Mouse (Mus musculus): Measurements from ENCODE around the gene Hoxa3. TPM values are rescaled to one million over a fixed set of nuclear protein-coding genes. Genes with fewer than 3 reads are reported as not detected.

Hoxa3 gene
- polyA plus RNA-seq, 1 experiment from 2014 or later = 3.7 TPM

GRCm38 (mm10) chr6:52208072-52208867 is 4.9 kb downstream of the Hoxa3 start, which contains the start of gene Hoxa6:
Gene Hoxa6, minus strand, starts transcription at chr6:52208722.
- H3K4me1 ChIP-seq = peaks cover 47% of the 10 kb centered on the region
- H3K27ac ChIP-seq = no peak within 1 kb of the TSS
- H3K4me3 ChIP-seq = peak within 1 kb of the TSS; percentile 39
- WGBS = 1% methylated on average over 47 of the region's 47 CpGs
- no peaks in the 10 kb centered on the region for H3K36me3 ChIP-seq
- no peaks in the 10 kb centered on the region for H3K9me3 ChIP-seq
- H3K27me3 ChIP-seq (ENCODE audit: insufficient read depth, poor library complexity, severe bottlenecking) = peaks cover 100% of the 10 kb centered on the region
- peak; percentile 75 for DNase-seq (ENCODE audit: low spot score)

- H3K4me1 ChIP-seq = peaks cover 44% of the 10 kb centered on the region
- no peak overlapping the region for H3K4me3 ChIP-seq
- DNase-seq (ENCODE audit: low spot score) = no peak
- H3K27ac ChIP-seq = no peak overlapping the region
- peaks cover 100% of the 10 kb centered on the region for H3K27me3 ChIP-seq (ENCODE audit: insufficient read depth, poor library complexity, severe bottlenecking)
- H3K36me3 ChIP-seq = no peaks in the 10 kb centered on the region
- H3K9me3 ChIP-seq = no peaks in the 10 kb centered on the region
Observed at GRCm38 (mm10) chr6:52207684-52207976, 5.5 kb downstream of the Hoxa3 start.

GRCm38 (mm10) chr6:52206882-52207683 is 6.1 kb downstream of the Hoxa3 start:
- no peaks in the 10 kb centered on the region for H3K9me3 ChIP-seq
- no peak for DNase-seq (ENCODE audit: low spot score)
- H3K4me1 ChIP-seq = peaks cover 42% of the 10 kb centered on the region
- WGBS = 4% methylated on average over 4 of the region's 4 CpGs
- no peaks in the 10 kb centered on the region for H3K36me3 ChIP-seq
- peaks cover 100% of the 10 kb centered on the region for H3K27me3 ChIP-seq (ENCODE audit: insufficient read depth, poor library complexity, severe bottlenecking)
- H3K27ac ChIP-seq = no peak overlapping the region
- H3K4me3 ChIP-seq = no peak overlapping the region

GRCm38 (mm10) chr6:52205638-52206621 is 7.2 kb downstream of the Hoxa3 start:
- H3K36me3 ChIP-seq = no peaks in the 10 kb centered on the region
- no peak overlapping the region; the same call in 1 of the 2 replicates for H3K27ac ChIP-seq
- peak overlapping the region; percentile 29; the same call in 1 of the 2 replicates for H3K4me3 ChIP-seq
- H3K4me1 ChIP-seq = peaks cover 33% of the 10 kb centered on the region
- peak; percentile 75 for DNase-seq (ENCODE audit: low spot score)
- 2% methylated on average over 55 of the region's 55 CpGs for WGBS
- H3K27me3 ChIP-seq (ENCODE audit: insufficient read depth, poor library complexity, severe bottlenecking) = peaks cover 100% of the 10 kb centered on the region
- no peaks in the 10 kb centered on the region for H3K9me3 ChIP-seq

GRCm38 (mm10) chr6:52205221-52205620 is 7.9 kb downstream of the Hoxa3 start:
- 2% methylated on average over 14 of the region's 14 CpGs for WGBS
- no peaks in the 10 kb centered on the region for H3K36me3 ChIP-seq
- no peak for DNase-seq (ENCODE audit: low spot score)
- no peaks in the 10 kb centered on the region for H3K9me3 ChIP-seq
- no peak overlapping the region for H3K27ac ChIP-seq
- H3K4me3 ChIP-seq = no peak overlapping the region
- peaks cover 100% of the 10 kb centered on the region for H3K27me3 ChIP-seq (ENCODE audit: insufficient read depth, poor library complexity, severe bottlenecking)
- H3K4me1 ChIP-seq = peaks cover 33% of the 10 kb centered on the region

GRCm38 (mm10) chr6:52204050-52204752 is 8.9 kb downstream of the Hoxa3 start, which contains the start of gene Hoxa5:
Gene Hoxa5, minus strand, starts transcription at chr6:52204587.
- no peak for DNase-seq (ENCODE audit: low spot score)
- Histone ChIP-seq H3K27me3 (ENCODE audit: insufficient read depth, poor library complexity, severe bottlenecking) (peaks cover 100% of the 10 kb centered on the region), H3K9me3 (no peaks in the 10 kb centered on the region), H3K4me3 (peak within 1 kb of the TSS; percentile 64), H3K27ac (peak within 1 kb of the TSS; percentile 74), H3K4me1 (peaks cover 33% of the 10 kb centered on the region), H3K36me3 (no peaks in the 10 kb centered on the region)
- WGBS = under 1% methylated on average over 65 of the region's 65 CpGs

GRCm38 (mm10) chr6:52203371-52204049 is 9.6 kb downstream of the Hoxa3 start:
- Histone ChIP-seq H3K36me3 (no peaks in the 10 kb centered on the region), H3K27ac (peak overlapping the region; percentile 74), H3K4me1 (peaks cover 29% of the 10 kb centered on the region), H3K27me3 (ENCODE audit: insufficient read depth, poor library complexity, severe bottlenecking) (peaks cover 100% of the 10 kb centered on the region), H3K9me3 (no peaks in the 10 kb centered on the region), H3K4me3 (peak overlapping the region; percentile 64)
- DNase-seq (ENCODE audit: low spot score) = no peak
- WGBS = under 1% methylated on average over 46 of the region's 46 CpGs

- Histone ChIP-seq H3K9me3 (no peaks in the 10 kb centered on the region), H3K4me1 (peaks cover 24% of the 10 kb centered on the region), H3K36me3 (no peaks in the 10 kb centered on the region), H3K27me3 (ENCODE audit: insufficient read depth, poor library complexity, severe bottlenecking) (peaks cover 100% of the 10 kb centered on the region), H3K27ac (peak overlapping the region; percentile 74), H3K4me3 (peak overlapping the region; percentile 64)
- WGBS = 0% methylated on average over 10 of the region's 10 CpGs
- DNase-seq (ENCODE audit: low spot score) = no peak
Observed at GRCm38 (mm10) chr6:52203121-52203370, 10.1 kb downstream of the Hoxa3 start.

GRCm38 (mm10) chr6:52202362-52203120 is 10.6 kb downstream of the Hoxa3 start:
- Histone ChIP-seq H3K27ac (peak overlapping the region; percentile 74), H3K9me3 (no peaks in the 10 kb centered on the region), H3K4me3 (peak overlapping the region; percentile 64), H3K36me3 (no peaks in the 10 kb centered on the region), H3K4me1 (peaks cover 22% of the 10 kb centered on the region), H3K27me3 (ENCODE audit: insufficient read depth, poor library complexity, severe bottlenecking) (peaks cover 100% of the 10 kb centered on the region)
- DNase-seq (ENCODE audit: low spot score) = no peak
- WGBS = 2% methylated on average over 22 of the region's 22 CpGs

- DNase-seq (ENCODE audit: low spot score) = no peak
- Histone ChIP-seq H3K9me3 (no peaks in the 10 kb centered on the region), H3K4me3 (no peak overlapping the region), H3K4me1 (peaks cover 22% of the 10 kb centered on the region), H3K27ac (no peak overlapping the region), H3K27me3 (ENCODE audit: insufficient read depth, poor library complexity, severe bottlenecking) (peaks cover 100% of the 10 kb centered on the region), H3K36me3 (no peaks in the 10 kb centered on the region)
- WGBS = 38% methylated on average over 1 of the region's 1 CpGs
Observed at GRCm38 (mm10) chr6:52201269-52201668, 11.9 kb downstream of the Hoxa3 start.

GRCm38 (mm10) chr6:52200751-52201250 is 12.3 kb downstream of the Hoxa3 start:
- no peaks in the 10 kb centered on the region for H3K9me3 ChIP-seq
- no peaks in the 10 kb centered on the region for H3K36me3 ChIP-seq
- peaks cover 20% of the 10 kb centered on the region for H3K4me1 ChIP-seq
- no peak overlapping the region; the same call in 1 of the 2 replicates for H3K27ac ChIP-seq
- no peak overlapping the region for H3K4me3 ChIP-seq
- WGBS = 11% methylated on average over 10 of the region's 10 CpGs
- peaks cover 100% of the 10 kb centered on the region for H3K27me3 ChIP-seq (ENCODE audit: insufficient read depth, poor library complexity, severe bottlenecking)
- no peak for DNase-seq (ENCODE audit: low spot score)

Data from heart, embryonic 10.5 days (tissue).